Mouse (Mus musculus) embryonic facial prominence, embryonic 10.5 days (tissue): ENCODE measurements around the gene Ptcd3. TPM values are rescaled to one million over a fixed set of nuclear protein-coding genes. Genes with fewer than 3 reads are reported as not detected.
"Not testable (repeated sequence)": the region's sequence is repeated elsewhere in the genome, so short reads cannot be mapped to it uniquely, and the experiment has no call there.

Experiments
- DNase-seq: peaks from one replicate; pipeline ENCODE4 v3.0.0-alpha.2; 2017; ENCODE audit warnings: low spot score
- H3K27ac ChIP-seq: fragments of 300-500 bp; sonication (generic); replicated peaks from 2 replicates; pipeline ENCODE4 v1.5.1; 2016; ENCODE audit warnings: mild to moderate bottlenecking
- H3K27me3 ChIP-seq: fragments of 300-500 bp; sonication (generic); replicated peaks from 2 replicates; pipeline ENCODE4 v1.6.1; 2016; ENCODE audit warnings: low read depth, mild to moderate bottlenecking; ENCODE audit not compliant: poor library complexity, severe bottlenecking
- H3K36me3 ChIP-seq: fragments of 300-500 bp; sonication (generic); replicated peaks from 2 replicates; pipeline ENCODE4 v1.6.1; 2016; ENCODE audit warnings: mild to moderate bottlenecking, moderate library complexity
- H3K4me1 ChIP-seq: fragments of 300-500 bp; sonication (generic); 2 replicates; pipeline ENCODE4 v1.6.1; 2016
- H3K4me3 ChIP-seq: fragments of 300-500 bp; sonication (generic); 2 replicates; pipeline ENCODE4 v1.5.1; 2016; ENCODE audit warnings: mild to moderate bottlenecking, moderate library complexity
- H3K9me3 ChIP-seq: fragments of 300-500 bp; sonication (generic); 2 replicates; pipeline ENCODE4 v1.6.1; 2016; ENCODE audit warnings: mild to moderate bottlenecking
- WGBS: fragments of 180-500 bp; shearing (Covaris S2); methylation state at CpG from one replicate; pipeline ENCODE4 v1.1.7; 2016; 5-methylcytosine and 5-hydroxymethylcytosine counted together
- polyA plus RNA-seq: library from polyadenylated mRNA; unstranded; fragments of >200 nt; fragmentation: Nextera tagmentation; extraction: Ambion mirVana; gene quantifications from 2 replicates; pipeline ENCODE4 v1.2.1, GENCODE M21; 2016

The Ptcd3 gene
- polyA plus RNA-seq, 1 experiment from 2014 or later: 157 TPM

DNA sequence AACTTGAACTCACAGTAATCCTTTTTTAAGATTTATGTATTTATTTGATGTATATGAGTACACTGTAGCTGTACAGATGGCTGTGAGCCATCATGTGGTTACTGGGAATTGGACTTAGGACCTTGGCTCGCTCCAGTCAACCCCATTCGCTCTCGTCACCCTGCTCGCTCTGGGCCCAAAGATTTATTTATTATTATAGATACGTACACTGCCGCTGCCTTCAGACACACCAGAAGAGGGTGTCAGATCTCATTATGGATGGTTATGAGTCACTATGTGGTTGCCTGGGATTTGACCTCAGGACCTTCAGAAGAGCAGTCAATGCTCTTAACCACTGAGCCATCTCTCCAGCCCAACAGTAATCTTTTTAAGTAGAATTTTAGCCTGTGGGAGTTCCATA, 61.6 kb downstream of the Ptcd3 start:
- H3K9me3 ChIP-seq, H3K27me3 ChIP-seq, H3K27ac ChIP-seq, H3K4me1 ChIP-seq, H3K4me3 ChIP-seq, DNase-seq: not testable (repeated sequence)
- peaks cover 77% of the 10 kb centered on the region for H3K36me3 ChIP-seq
- 96% methylated on average over 6 of the region's 6 CpGs for WGBS

DNA sequence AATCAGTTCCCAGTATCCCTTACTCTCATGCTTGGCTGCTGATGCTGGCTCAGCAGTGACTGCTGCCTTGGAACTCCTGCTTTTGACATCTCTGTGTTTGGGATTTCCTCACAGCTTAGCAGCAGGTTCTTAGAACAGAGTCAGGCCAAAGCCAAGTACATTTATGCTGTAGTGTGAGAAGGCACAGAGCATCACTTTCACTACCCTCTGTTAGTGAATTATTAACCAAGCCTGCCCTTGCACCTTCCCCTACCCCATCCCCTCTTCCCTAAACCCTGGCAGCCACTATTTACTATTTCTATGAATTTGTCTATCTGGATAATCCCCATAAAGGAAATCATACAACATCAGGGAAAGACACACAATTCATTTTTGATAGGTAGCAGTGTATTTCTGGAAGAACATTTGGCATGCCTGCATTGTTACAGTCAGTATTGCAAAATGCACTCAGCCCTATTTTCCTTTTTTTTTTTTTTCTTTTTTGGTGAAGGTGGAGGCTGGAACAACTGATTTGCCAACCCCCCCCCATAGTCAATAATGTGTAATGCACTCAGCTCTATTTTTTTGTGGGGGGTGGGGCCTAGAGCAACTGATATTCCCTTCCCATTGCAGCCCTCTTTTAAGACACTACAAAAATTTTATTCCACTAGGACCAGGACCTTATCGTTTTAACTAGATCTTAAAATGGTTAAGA, 67.8 kb downstream of the Ptcd3 start:
- H3K9me3 ChIP-seq: no peaks in the 10 kb centered on the region
- H3K4me1 ChIP-seq: no peaks in the 10 kb centered on the region
- H3K4me3 ChIP-seq: no peak overlapping the region
- no peak overlapping the region for H3K27ac ChIP-seq
- no peak for DNase-seq
- 93% methylated on average over 1 of the region's 1 CpGs for WGBS
- peaks cover 45% of the 10 kb centered on the region for H3K36me3 ChIP-seq
- no peaks in the 10 kb centered on the region for H3K27me3 ChIP-seq

DNA sequence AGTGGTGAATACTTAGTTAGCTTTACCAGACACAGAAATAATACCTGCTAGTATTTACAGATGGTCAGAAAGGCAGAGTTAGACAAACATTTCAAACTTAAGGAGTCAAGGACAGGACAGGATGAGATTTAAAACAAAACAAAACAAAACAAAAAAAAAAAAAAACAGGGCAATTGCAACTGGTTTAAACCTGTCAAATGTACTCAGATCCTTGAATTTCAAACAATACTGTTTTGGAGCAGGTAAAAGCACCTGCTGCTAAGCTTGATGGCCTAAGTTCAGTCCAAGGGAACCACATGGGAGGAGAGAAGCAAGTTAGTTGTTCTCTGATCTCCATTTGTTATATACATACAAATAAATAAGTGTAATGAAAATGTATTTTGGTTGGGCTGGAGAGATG, 68.7 kb downstream of the Ptcd3 start:
- no peaks in the 10 kb centered on the region for H3K27me3 ChIP-seq
- no peak overlapping the region for H3K4me3 ChIP-seq
- peaks cover 45% of the 10 kb centered on the region for H3K36me3 ChIP-seq
- no peaks in the 10 kb centered on the region for H3K9me3 ChIP-seq
- no peak for DNase-seq
- H3K27ac ChIP-seq: no peak overlapping the region
- H3K4me1 ChIP-seq: no peaks in the 10 kb centered on the region

DNA sequence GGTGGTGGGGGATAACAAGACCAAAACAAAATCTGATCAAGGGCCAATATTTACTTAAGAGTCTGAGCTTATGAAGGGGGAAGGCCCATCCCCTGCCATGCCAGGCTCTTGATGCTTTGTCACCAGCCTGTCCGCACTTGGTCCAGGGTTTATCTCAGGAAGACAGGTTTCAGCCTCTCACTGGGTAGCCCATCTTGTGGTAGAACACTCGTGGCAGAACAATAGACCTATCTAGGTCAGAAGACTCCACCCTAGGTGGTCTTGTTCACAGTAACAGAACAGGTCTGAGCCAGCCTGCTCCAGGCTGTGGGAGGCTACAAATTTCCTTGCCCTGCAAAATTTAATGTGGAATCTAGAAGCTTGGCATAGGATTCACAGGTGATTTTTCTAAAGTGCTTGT, 71.7 kb downstream of the Ptcd3 start:
- no peak overlapping the region for H3K27ac ChIP-seq
- no peak overlapping the region for H3K4me3 ChIP-seq
- H3K27me3 ChIP-seq: no peaks in the 10 kb centered on the region
- no peak for DNase-seq
- 70% methylated on average over 2 of the region's 2 CpGs for WGBS
- peaks cover 49% of the 10 kb centered on the region for H3K36me3 ChIP-seq
- peaks cover 12% of the 10 kb centered on the region for H3K4me1 ChIP-seq
- H3K9me3 ChIP-seq: no peaks in the 10 kb centered on the region

DNA sequence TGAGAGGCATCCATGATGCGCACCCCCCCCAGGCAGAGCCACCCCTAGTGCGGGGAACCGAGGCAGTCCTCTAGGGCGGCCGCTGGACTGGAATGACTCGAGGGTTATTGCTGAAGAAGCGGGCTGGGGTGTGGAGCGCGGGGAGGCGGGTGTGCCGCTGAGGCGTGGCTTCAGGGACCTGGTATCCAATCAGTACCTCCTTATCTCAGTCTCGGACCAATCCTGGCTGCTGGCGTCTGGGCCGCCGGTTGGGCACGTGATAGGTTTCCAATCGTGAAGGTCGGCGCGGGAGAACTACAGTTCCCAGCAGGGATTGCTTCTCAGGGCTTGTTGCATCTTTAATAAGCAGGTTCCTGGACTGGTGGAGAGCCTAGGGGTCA, 77.0 kb downstream of the Ptcd3 start:
- peaks cover 29% of the 10 kb centered on the region for H3K36me3 ChIP-seq
- WGBS: 0% methylated on average over 21 of the region's 21 CpGs
- peak overlapping the region; percentile 95 for H3K27ac ChIP-seq

DNA sequence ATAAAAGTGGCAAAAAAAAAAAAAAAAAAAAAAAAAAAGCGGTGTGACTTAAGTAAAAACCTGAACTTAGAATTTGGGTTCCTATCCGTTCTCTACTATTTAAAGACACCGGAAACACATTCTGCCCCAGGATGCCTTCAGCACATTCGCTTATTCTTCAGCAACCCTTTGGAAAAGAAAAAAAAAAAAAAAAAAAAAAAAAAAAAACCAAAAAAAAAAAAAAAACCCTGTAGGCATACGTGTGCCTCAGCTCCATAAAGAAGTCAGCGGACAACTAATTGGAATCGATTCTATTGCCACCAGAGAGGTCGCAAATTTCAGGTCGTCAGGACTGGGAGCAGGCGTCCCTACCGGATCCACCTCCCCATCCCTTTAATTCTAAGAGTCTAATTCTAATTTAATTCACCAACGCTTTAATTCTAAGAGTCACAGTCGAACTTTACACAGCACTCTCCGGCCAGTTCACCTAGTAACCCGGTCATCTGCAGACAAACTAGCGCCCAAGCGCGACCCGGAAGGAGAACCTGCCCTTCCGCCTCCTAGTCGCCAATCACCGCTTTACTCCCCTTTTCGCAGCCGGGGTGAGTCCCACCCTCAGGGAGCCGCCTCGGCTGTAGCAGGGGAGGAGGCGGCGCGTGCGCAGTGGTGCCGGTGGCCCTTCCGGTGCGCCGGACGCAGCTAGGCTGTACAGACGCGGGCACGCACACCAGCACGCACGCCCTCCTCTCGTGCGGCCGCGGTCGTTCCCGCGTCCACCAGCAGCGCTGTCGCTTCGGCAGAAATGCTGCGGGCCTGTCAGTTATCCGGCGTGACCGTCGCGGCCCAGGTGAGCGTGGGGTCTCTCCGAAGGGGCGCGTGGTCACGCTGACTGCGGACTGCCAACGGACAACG, 77.6 kb downstream of the Ptcd3 start, which contains the start of gene Immt:
Gene Immt, plus strand, starts transcription at position 642 of the 891 bp plus-strand sequence.
- under 1% methylated on average over 64 of the region's 64 CpGs for WGBS

More for the DNA sequence above, 77.0 kb downstream of the Ptcd3 start:
- Histone ChIP-seq H3K27me3 (no peaks in the 10 kb centered on the region), H3K9me3 (no peaks in the 10 kb centered on the region), H3K4me3 (peak overlapping the region; percentile 98), H3K4me1 (peaks cover 16% of the 10 kb centered on the region)
- DNase-seq: peak; percentile 95

More for the DNA sequence above, 77.6 kb downstream of the Ptcd3 start, which contains the start of gene Immt:
- Histone ChIP-seq H3K4me1 (peaks cover 16% of the 10 kb centered on the region), H3K9me3 (no peaks in the 10 kb centered on the region), H3K4me3 (peak within 1 kb of the TSS; percentile 98), H3K36me3 (peaks cover 22% of the 10 kb centered on the region), H3K27ac (peak within 1 kb of the TSS; percentile 95), H3K27me3 (no peaks in the 10 kb centered on the region)
- peak; percentile 98 for DNase-seq

Other genes with a start within 250 kb of the Ptcd3 start
- gene Reep1, start 201.2 kb downstream of the Ptcd3 start, polyA plus RNA-seq: 17.4 and 18.3 TPM in 2 replicates
- gene Mrpl35, start 81.8 kb downstream of the Ptcd3 start, polyA plus RNA-seq: 70.8 and 71.8 TPM in 2 replicates
- 215 and 220 TPM in 2 replicates for gene Immt, start 77.4 kb downstream of the Ptcd3 start, polyA plus RNA-seq
- 49.6 and 53.7 TPM in 2 replicates for gene Polr1a, start 303 bp upstream of the Ptcd3 start, polyA plus RNA-seq
- gene St3gal5, start 188.8 kb upstream of the Ptcd3 start, polyA plus RNA-seq: 32.2 and 32.6 TPM in 2 replicates